Mouse (Mus musculus): Measurements from ENCODE around the gene Gpt2.

- no peak for TF ChIP-seq CTCF (IDR thresholded peaks at IDR 0.05; ENCODE audit: borderline replicate concordance, extremely low read depth, insufficient read depth, insufficient read length)
- TF ChIP-seq POLR2A (IDR thresholded peaks at IDR 0.05; ENCODE audit: borderline replicate concordance, extremely low read depth, insufficient read depth, insufficient read length, poor library complexity, severe bottlenecking): no peak
Observed at GRCm38 (mm10) chr8:85551934-85552333, 59.6 kb downstream of the Gpt2 start.

Measured in brain, embryonic 14.5 days (tissue).